Mouse (Mus musculus) spleen, adult 2 months (tissue): Measurements from ENCODE around the gene Gm10961. TPM values are rescaled to one million over a fixed set of nuclear protein-coding genes. Genes with fewer than 3 reads are reported as not detected.
"Not testable (repeated sequence)": the region's sequence is repeated elsewhere in the genome, so short reads cannot be mapped to it uniquely, and the experiment has no call there.

Source experiments
- DNase-seq, 2 experiments: peaks; one replicate each; pipeline versions ENCODE4 v3.0.0 to v3.0.0-alpha.2; 2012 to 2021; ENCODE audit warnings: low spot score in 2 of 2, low read depth in 1 of 2
- H3K27ac ChIP-seq: fragments of 200-500 bp; 2 replicates; pipeline ENCODE4 v1.5.1; 2012; ENCODE audit warnings: low read length, inconsistent platforms; ENCODE audit not compliant: insufficient read depth
- H3K27me3 ChIP-seq: fragments of 200-500 bp; 2 replicates; pipeline ENCODE4 v1.6.1; 2012; ENCODE audit warnings: mild to moderate bottlenecking, moderate library complexity, low read length, inconsistent platforms; ENCODE audit not compliant: control insufficient read depth, insufficient read depth
- H3K36me3 ChIP-seq: fragments of 200-500 bp; 2 replicates; pipeline ENCODE4 v1.6.1; 2012; ENCODE audit warnings: mild to moderate bottlenecking, low read length, inconsistent platforms; ENCODE audit not compliant: control insufficient read depth, insufficient read depth
- H3K4me1 ChIP-seq: fragments of 200-500 bp; 2 replicates; pipeline ENCODE4 v1.6.1; 2011; ENCODE audit warnings: inconsistent platforms; ENCODE audit not compliant: control insufficient read depth, insufficient read depth, insufficient read length
- H3K4me3 ChIP-seq: fragments of 200-500 bp; 2 replicates; pipeline ENCODE4 v1.5.1; 2011; ENCODE audit warnings: mild to moderate bottlenecking, inconsistent platforms; ENCODE audit not compliant: insufficient read depth, insufficient read length; ENCODE audit errors: extremely low read depth
- CTCF ChIP-seq: fragments of 200-500 bp; IDR thresholded peaks from 2 replicates; pipeline ENCODE4 v1.5.1; 2011; ENCODE audit warnings: mild to moderate bottlenecking, inconsistent platforms; ENCODE audit not compliant: insufficient read depth, insufficient read length, insufficient replicate concordance; ENCODE audit errors: extremely low read depth
- POLR2A ChIP-seq: fragments of 200-500 bp; IDR thresholded peaks from 2 replicates; pipeline ENCODE4 v1.6.1; 2011; ENCODE audit warnings: low read depth, low read length, inconsistent platforms
- WGBS: fragments of 180-500 bp; shearing (Covaris S2); methylation state at CpG from one replicate; pipeline ENCODE4 v1.1.7; 2018; 5-methylcytosine and 5-hydroxymethylcytosine counted together
- polyA plus RNA-seq: library from polyadenylated mRNA; depleted of rRNA; stranded (reverse); fragments of >200 nt; gene quantifications from 2 replicates; pipeline ENCODE4 v1.2.3, GENCODE M21; 2012

Gene Gm10961
- polyA plus RNA-seq, 1 experiment: not detected

GRCm38 (mm10) chr3:107636236-107636635 lies 5.1 kb downstream of the Gm10961 start:
- Histone ChIP-seq H3K4me1 (no peaks in the 10 kb centered on the region), H3K27me3 (no peaks in the 10 kb centered on the region; the same call in 1 of the 2 replicates), H3K36me3 (no peaks in the 10 kb centered on the region), H3K27ac (no peak overlapping the region), H3K4me3 (no peak overlapping the region)
- no peak for DNase-seq
- TF ChIP-seq POLR2A: no peak
- TF ChIP-seq CTCF: no peak
- WGBS: 71% methylated on average over 3 of the region's 3 CpGs

- H3K4me3 ChIP-seq: no peak overlapping the region
- WGBS: 65% methylated on average over 5 of the region's 5 CpGs
- TF ChIP-seq CTCF: no peak
- no peak for TF ChIP-seq POLR2A
- no peaks in the 10 kb centered on the region; the same call in 1 of the 2 replicates for H3K27me3 ChIP-seq
- no peak overlapping the region for H3K27ac ChIP-seq
- H3K4me1 ChIP-seq: no peaks in the 10 kb centered on the region
- no peaks in the 10 kb centered on the region for H3K36me3 ChIP-seq
- no peak for DNase-seq
Observed at GRCm38 (mm10) chr3:107637606-107638172, 6.6 kb downstream of the Gm10961 start.

GRCm38 (mm10) chr3:107646947-107647346 lies 15.8 kb downstream of the Gm10961 start:
- H3K4me3 ChIP-seq: no peak overlapping the region
- no peaks in the 10 kb centered on the region for H3K27me3 ChIP-seq
- no peaks in the 10 kb centered on the region for H3K4me1 ChIP-seq
- TF ChIP-seq POLR2A (no peak), CTCF (no peak)
- no peak for DNase-seq
- WGBS: 84% methylated on average over 3 of the region's 3 CpGs
- no peak overlapping the region for H3K27ac ChIP-seq
- no peaks in the 10 kb centered on the region for H3K36me3 ChIP-seq

DNA sequence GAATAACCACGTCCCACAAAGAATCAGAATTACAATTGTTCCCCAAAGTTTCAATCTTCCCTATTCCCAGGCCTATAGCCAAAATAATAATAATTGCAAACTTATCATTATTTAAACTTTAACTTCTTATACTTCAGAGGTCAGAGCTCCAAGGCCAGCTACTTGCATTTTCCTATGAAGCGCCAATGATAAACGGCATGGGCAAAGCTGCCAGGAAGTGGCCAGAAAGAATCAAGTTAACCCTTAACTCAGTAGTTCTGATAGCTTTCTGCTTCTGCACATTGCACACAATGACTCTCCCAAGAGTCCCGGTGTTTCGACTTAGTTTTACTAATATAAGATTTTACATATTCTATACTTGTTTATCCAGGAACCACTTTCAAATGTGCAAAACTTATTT lies 19.2 kb downstream of the Gm10961 start:
- H3K4me3 ChIP-seq: not testable (repeated sequence)
- WGBS: 58% methylated on average over 5 of the region's 5 CpGs

GRCm38 (mm10) chr3:107652968-107653367 lies 21.8 kb downstream of the Gm10961 start:
- Histone ChIP-seq H3K36me3 (no peaks in the 10 kb centered on the region), H3K4me3 (no peak overlapping the region), H3K4me1 (no peaks in the 10 kb centered on the region), H3K27me3 (no peaks in the 10 kb centered on the region), H3K27ac (no peak overlapping the region)
- WGBS: 89% methylated on average over 3 of the region's 3 CpGs
- no peak for DNase-seq
- no peak for TF ChIP-seq CTCF
- no peak for TF ChIP-seq POLR2A

More for the DNA sequence above, 19.2 kb downstream of the Gm10961 start:
- not testable (repeated sequence) for H3K27me3 ChIP-seq, H3K36me3 ChIP-seq, H3K27ac ChIP-seq, DNase-seq, H3K4me1 ChIP-seq

GRCm38 (mm10) chr3:107654861-107655260 lies 23.7 kb downstream of the Gm10961 start:
- TF ChIP-seq CTCF (no peak), POLR2A (no peak)
- 82% methylated on average over 3 of the region's 3 CpGs for WGBS
- no peak for DNase-seq
- H3K4me3 ChIP-seq: no peak overlapping the region
- H3K27me3 ChIP-seq: no peaks in the 10 kb centered on the region
- no peaks in the 10 kb centered on the region for H3K4me1 ChIP-seq
- H3K27ac ChIP-seq: no peak overlapping the region
- no peaks in the 10 kb centered on the region for H3K36me3 ChIP-seq

- H3K36me3 ChIP-seq: peaks cover 2% of the 10 kb centered on the region; the same call in 1 of the 2 replicates
- no peak overlapping the region for H3K27ac ChIP-seq
- WGBS: 88% methylated on average over 3 of the region's 3 CpGs
- no peak for DNase-seq
- H3K4me1 ChIP-seq: no peaks in the 10 kb centered on the region
- TF ChIP-seq CTCF: no peak
- no peak for TF ChIP-seq POLR2A
- no peaks in the 10 kb centered on the region for H3K27me3 ChIP-seq
- H3K4me3 ChIP-seq: no peak overlapping the region
Observed at GRCm38 (mm10) chr3:107655491-107655890, 24.4 kb downstream of the Gm10961 start.
